Mouse (Mus musculus): Measurements from ENCODE around the gene Gm10134. TPM values are rescaled to one million over a fixed set of nuclear protein-coding genes. Genes with fewer than 3 reads are reported as not detected.

Gene Gm10134
- polyA plus RNA-seq, 1 experiment from 2014 or later, result not detected

DNA sequence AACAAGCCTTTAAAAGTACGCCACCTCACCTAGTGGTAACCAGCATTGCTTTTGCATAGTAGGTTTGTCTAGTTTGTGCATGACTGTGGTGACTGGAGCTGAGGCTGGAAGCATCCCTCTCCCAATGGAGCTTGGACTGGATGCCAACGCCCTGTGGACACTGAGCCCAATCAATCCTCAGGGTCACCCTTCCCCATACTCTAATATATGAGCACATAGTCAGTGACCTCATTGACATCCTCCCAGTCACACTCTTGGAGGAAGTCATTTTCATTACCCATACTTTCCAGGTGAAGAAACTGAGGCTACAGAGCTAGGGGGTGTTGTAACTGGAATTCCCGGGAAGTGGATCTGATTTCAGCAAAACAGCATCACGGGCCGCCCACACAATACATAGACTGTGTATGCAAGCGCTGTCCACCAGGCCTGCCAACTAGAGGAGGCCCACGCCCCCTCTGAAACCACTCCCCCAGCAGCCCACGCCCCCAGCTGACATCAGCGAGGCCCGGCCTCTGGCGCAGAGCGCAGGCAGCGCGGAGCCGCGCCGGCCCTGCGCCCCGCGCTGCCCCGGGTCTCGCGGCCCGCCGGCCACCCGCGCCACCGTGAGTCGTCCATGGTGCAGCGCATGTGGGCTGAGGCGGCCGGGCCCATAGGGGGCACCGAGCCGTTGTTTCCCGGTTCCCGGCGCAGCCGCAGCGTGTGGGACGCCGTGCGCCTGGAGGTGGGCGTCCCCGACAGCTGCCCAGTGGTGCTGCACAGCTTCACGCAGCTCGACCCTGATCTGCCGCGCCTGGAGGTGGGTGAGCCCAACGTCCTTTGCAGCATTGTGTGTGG lies 27.3 kb downstream of the Gm10134 start:
- no peaks in the 10 kb centered on the region for H3K27me3 ChIP-seq
- TF ChIP-seq CTCF (IDR thresholded peaks at IDR 0.05), result no peak
- DNase-seq (ENCODE audit: low read depth, low spot score), result no peak
- ChIA-PET CTCF (interaction anchor here (1.1 kb wide), 1 partner anchor 44 kb away, joined by 3 read pairs; no protein-coding TSS in a partner anchor), POLR2A (interaction anchor here (1.0 to 1.8 kb wide), 6 partner anchors 8 to 16 kb away, joined by 3 to 6 read pairs (median 3); no protein-coding TSS in a partner anchor)
- in situ Hi-C loops (cut with MboI; ENCODE audit: low pct_unique_long_range_greater_than_20kb), result no loop called here
- ATAC-seq, result peak; percentile 77

DNA sequence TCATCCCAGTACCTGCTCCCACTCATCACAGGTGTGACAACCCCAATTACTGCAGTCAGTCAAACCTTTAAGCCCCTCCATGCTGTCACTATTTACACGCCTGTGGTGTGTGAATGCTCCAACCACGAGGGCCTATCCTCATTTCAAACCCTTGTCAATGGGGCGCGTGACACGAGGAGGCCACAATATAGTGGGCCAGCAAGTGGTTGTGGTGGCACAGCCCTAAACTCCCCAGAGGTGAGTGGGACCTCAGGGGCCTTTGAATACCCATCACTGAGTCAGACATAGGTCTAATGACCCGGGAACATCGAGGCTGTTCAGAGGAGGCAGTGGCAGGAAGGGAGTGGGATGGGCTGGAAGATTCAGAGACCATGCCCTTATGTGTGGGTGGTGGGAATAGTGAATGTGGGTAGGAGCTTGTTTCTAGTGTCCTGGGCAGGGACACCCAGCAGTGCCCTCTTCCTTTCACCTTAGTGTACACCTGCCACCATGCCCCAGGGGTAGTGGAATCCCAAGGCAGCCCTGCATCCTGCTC lies 28.1 kb downstream of the Gm10134 start:
- no peaks in the 10 kb centered on the region for H3K27me3 ChIP-seq
- TF ChIP-seq CTCF (IDR thresholded peaks at IDR 0.05), result no peak
- POLR2A ChIA-PET, result interaction anchor here (1.0 to 1.8 kb wide), 6 partner anchors 9 to 17 kb away, joined by 3 to 6 read pairs (median 3); no protein-coding TSS in a partner anchor
- in situ Hi-C loops (cut with MboI; ENCODE audit: low pct_unique_long_range_greater_than_20kb), result no loop called here
- no peak for DNase-seq (ENCODE audit: low read depth, low spot score)
- ATAC-seq, result no peak
- CTCF ChIA-PET, result interaction anchor here (0.6 to 1.1 kb wide), 2 partner anchors 14 to 44 kb away, joined by 3 read pairs; no protein-coding TSS in a partner anchor

- TF ChIP-seq CTCF (IDR thresholded peaks at IDR 0.05), result no peak
- in situ Hi-C loops (cut with MboI; ENCODE audit: low pct_unique_long_range_greater_than_20kb), result no loop called here
- ChIA-PET CTCF (interaction anchor here (0.6 kb wide), 1 partner anchor 13 kb away, joined by 3 read pairs; no protein-coding TSS in a partner anchor), POLR2A (interaction anchor here (1.1 to 1.3 kb wide), 2 partner anchors 10 to 17 kb away, joined by 3 to 4 read pairs; no protein-coding TSS in a partner anchor)
- no peaks in the 10 kb centered on the region for H3K27me3 ChIP-seq
- no peak for ATAC-seq
- DNase-seq (ENCODE audit: low read depth, low spot score), result no peak
Measured at GRCm38 (mm10) chr2:28534436-28535262, 28.8 kb downstream of the Gm10134 start.

DNA sequence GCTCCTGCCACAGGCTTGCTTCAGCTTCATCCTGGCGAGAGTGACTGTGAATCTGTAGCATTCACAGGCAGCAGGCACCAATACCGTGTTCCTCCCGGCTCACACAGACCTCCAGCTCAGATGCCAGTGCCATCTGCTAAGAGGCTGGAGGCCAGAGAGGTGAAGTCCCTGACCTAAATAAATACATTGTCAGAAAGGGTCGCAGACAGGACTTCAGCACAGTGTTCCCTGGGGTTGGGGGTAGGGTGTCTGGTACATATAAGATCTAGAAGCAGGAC lies 29.3 kb downstream of the Gm10134 start:
- ChIA-PET CTCF (interaction anchor here (0.8 kb wide), 1 partner anchor 13 kb away, joined by 5 read pairs; no protein-coding TSS in a partner anchor), POLR2A (interaction anchor here (1.3 kb wide), 1 partner anchor 18 kb away, joined by 4 read pairs; no protein-coding TSS in a partner anchor)
- TF ChIP-seq CTCF (IDR thresholded peaks at IDR 0.05), result no peak
- DNase-seq (ENCODE audit: low read depth, low spot score), result no peak
- no peak for ATAC-seq
- H3K27me3 ChIP-seq, result no peaks in the 10 kb centered on the region
- in situ Hi-C loops (cut with MboI; ENCODE audit: low pct_unique_long_range_greater_than_20kb), result no loop called here

DNA sequence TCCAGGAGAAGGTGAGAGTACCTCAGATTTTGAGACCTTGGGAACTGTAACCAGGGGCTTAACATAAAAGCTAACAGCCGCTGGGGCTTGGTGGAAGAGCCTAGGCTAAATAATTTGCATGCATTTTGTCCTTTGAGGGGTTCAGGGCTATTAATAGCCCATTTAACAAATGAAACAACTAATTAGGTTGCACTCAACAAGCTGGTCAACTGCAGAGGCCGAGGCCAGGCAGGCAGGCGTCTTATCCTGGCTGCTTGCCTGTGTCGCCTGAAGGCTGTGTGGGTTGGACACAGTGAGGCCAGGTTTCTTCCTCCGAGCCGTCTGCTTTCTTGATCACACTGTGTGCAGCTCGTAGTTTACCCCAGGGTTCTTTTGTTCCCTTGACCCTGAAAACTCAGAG lies 29.8 kb downstream of the Gm10134 start:
- in situ Hi-C loops (cut with MboI; ENCODE audit: low pct_unique_long_range_greater_than_20kb), result no loop called here
- ATAC-seq, result no peak
- DNase-seq (ENCODE audit: low read depth, low spot score), result no peak
- H3K27me3 ChIP-seq, result no peaks in the 10 kb centered on the region
- CTCF ChIA-PET, result interaction anchor here (0.8 kb wide), 1 partner anchor 12 kb away, joined by 5 read pairs; no protein-coding TSS in a partner anchor
- POLR2A ChIA-PET, result interaction anchor here (1.3 kb wide), 1 partner anchor 18 kb away, joined by 4 read pairs; no protein-coding TSS in a partner anchor
- no peak for TF ChIP-seq CTCF (IDR thresholded peaks at IDR 0.05)

- in situ Hi-C loops (cut with MboI; ENCODE audit: low pct_unique_long_range_greater_than_20kb), result no loop called here
- no peak for TF ChIP-seq CTCF (IDR thresholded peaks at IDR 0.05)
- no peak for DNase-seq (ENCODE audit: low read depth, low spot score)
- no peak for ATAC-seq
- no peaks in the 10 kb centered on the region for H3K27me3 ChIP-seq
- ChIA-PET POLR2A (no interaction called here), CTCF (interaction anchor here (0.8 kb wide), 1 partner anchor 12 kb away, joined by 5 read pairs; no protein-coding TSS in a partner anchor)
Measured at GRCm38 (mm10) chr2:28536166-28536565, 30.3 kb downstream of the Gm10134 start.

- no peak for DNase-seq (ENCODE audit: low read depth, low spot score)
- CTCF ChIA-PET, result interaction anchor here (1.1 to 2.1 kb wide), 2 partner anchors 20 to 26 kb away, joined by 5 to 6 read pairs; no protein-coding TSS in a partner anchor
- no peak for ATAC-seq
- no peak for TF ChIP-seq CTCF (IDR thresholded peaks at IDR 0.05)
- in situ Hi-C loops (cut with MboI; ENCODE audit: low pct_unique_long_range_greater_than_20kb), result no loop called here
- no peaks in the 10 kb centered on the region for H3K27me3 ChIP-seq
- POLR2A ChIA-PET, result interaction anchor here (1.1 kb wide), 1 partner anchor 14 kb away, joined by 3 read pairs; no protein-coding TSS in a partner anchor
Measured at GRCm38 (mm10) chr2:28536766-28537633, 31.1 kb downstream of the Gm10134 start.

- no peak for DNase-seq (ENCODE audit: low read depth, low spot score)
- in situ Hi-C loops (cut with MboI; ENCODE audit: low pct_unique_long_range_greater_than_20kb), result no loop called here
- CTCF ChIA-PET, result interaction anchor here (1.1 to 2.1 kb wide), 2 partner anchors 21 to 26 kb away, joined by 5 to 6 read pairs; no protein-coding TSS in a partner anchor
- POLR2A ChIA-PET, result interaction anchor here (1.1 kb wide), 1 partner anchor 15 kb away, joined by 3 read pairs; no protein-coding TSS in a partner anchor
- no peak for ATAC-seq
- no peaks in the 10 kb centered on the region for H3K27me3 ChIP-seq
- no peak for TF ChIP-seq CTCF (IDR thresholded peaks at IDR 0.05)
Measured at GRCm38 (mm10) chr2:28537634-28537920, 31.7 kb downstream of the Gm10134 start.

- ChIA-PET CTCF (interaction anchor here (0.9 to 2.3 kb wide), 6 partner anchors 10 to 27 kb away, joined by 3 to 13 read pairs (median 6); no protein-coding TSS in a partner anchor), POLR2A (interaction anchor here (1.0 kb wide), 1 partner anchor 11 kb away, joined by 3 read pairs; no protein-coding TSS in a partner anchor)
Measured at GRCm38 (mm10) chr2:28537995-28538816, 32.3 kb downstream of the Gm10134 start.

More at GRCm38 (mm10) chr2:28537995-28538816, 32.3 kb downstream of the Gm10134 start:
- no peaks in the 10 kb centered on the region for H3K27me3 ChIP-seq
- in situ Hi-C loops (cut with MboI; ENCODE audit: low pct_unique_long_range_greater_than_20kb), result no loop called here
- no peak for TF ChIP-seq CTCF (IDR thresholded peaks at IDR 0.05)
- DNase-seq (ENCODE audit: low read depth, low spot score), result no peak
- ATAC-seq, result no peak
